Mouse (Mus musculus) right cerebral cortex, postnatal 36 days (tissue): ENCODE results near the gene Zscan4f.
"Not testable (repeated sequence)": the region's sequence is repeated elsewhere in the genome, so short reads cannot be mapped to it uniquely, and the experiment has no call there.

Source experiments
- DNase-seq, 2 experiments: peaks; one replicate each; pipeline ENCODE4 v3.0.0; 2022; ENCODE audit warnings: low spot score in 2 of 2, mixed read lengths in 1 of 2

The Zscan4f gene

GRCm38 (mm10) chr7:11397615-11398014, at the start of gene Zscan4f:
Gene Zscan4f, plus strand, starts transcription at chr7:11397915.
- not testable (repeated sequence) for DNase-seq

DNA sequence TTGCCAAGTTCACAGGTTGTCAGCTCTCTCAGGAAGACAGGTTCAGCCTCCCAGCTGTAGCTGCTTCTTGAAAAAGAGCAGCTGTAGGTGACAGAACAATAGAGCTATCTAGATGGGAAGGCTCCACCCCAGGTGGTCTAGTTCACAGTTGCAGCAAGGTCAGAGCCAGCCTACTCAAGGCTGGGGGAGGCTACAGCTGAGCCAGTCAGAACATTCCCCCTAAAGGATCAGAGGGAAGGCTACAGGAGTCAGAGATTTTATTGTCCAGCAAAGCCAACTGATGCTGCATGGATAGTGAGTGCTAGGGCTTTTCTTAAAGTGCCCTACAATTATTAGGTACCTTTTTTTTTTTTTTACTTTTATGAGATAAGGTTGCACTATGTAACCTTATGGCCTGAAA, 13.1 kb upstream of the Zscan4f start:
- DNase-seq: not testable (repeated sequence)
